Mouse (Mus musculus) kidney, adult 2 months (tissue): ENCODE data around the gene 4930430F08Rik.

Experiments used
- CTCF ChIP-seq: fragments of 200-500 bp; conservative IDR thresholded peaks from 2 replicates; pipeline ENCODE4 v1.5.1; 2011; ENCODE audit warnings: low read depth, mild to moderate bottlenecking, control low read depth, low read length, moderate library complexity, mixed read lengths; ENCODE audit not compliant: insufficient read depth, insufficient read length
- POLR2A ChIP-seq: fragments of 200-500 bp; IDR thresholded peaks from one replicate; pipeline ENCODE4 v1.6.1; 2011; ENCODE audit warnings: low read depth, low read length, control low read depth

GRCm38 (mm10) chr10:100522330-100522729 is 67.9 kb downstream of the 4930430F08Rik start:
- no peak for TF ChIP-seq CTCF
- no peak for TF ChIP-seq POLR2A
